Mouse (Mus musculus) Patski (cell line): ENCODE data around the gene Gnl2. TPM values are rescaled to one million over a fixed set of nuclear protein-coding genes. Genes with fewer than 3 reads are reported as not detected.

Experiments
- ATAC-seq: fragments of 100-300 bp; one replicate; pipeline ENCODE4 v1.8.0; 2021
- CTCF ChIA-PET: fragments of 350-600 bp; sonication (Branson Sonifier 250); formaldehyde crosslinking; loops from one replicate; lab custom pipeline; 2022; ENCODE audit warnings: inconsistent platforms; lab: Charles Lee
- POLR2A ChIA-PET: fragments of 350-600 bp; sonication (Branson Sonifier 250); formaldehyde crosslinking; loops from one replicate; lab custom pipeline; 2022; ENCODE audit warnings: antibody characterized with exemption, inconsistent platforms; lab: Charles Lee
- DNase-seq: peaks from one replicate; pipeline ENCODE4 v3.0.0-alpha.2; 2011; ENCODE audit warnings: low read depth, low spot score
- H3K27me3 ChIP-seq: fragments of 371-371 bp; one replicate; pipeline ENCODE4 v1.5.1; 2021
- CTCF ChIP-seq: fragments of 100-300 bp; IDR thresholded peaks from one replicate; pipeline ENCODE4 v1.5.1; 2021
- in situ Hi-C: fragments of 300-500 bp; cut with MboI; formaldehyde crosslinking; loops from 3 replicates; pipeline ENCODE4 v1.11.1; 2018; ENCODE audit warnings: low pct_unique_long_range_greater_than_20kb, mixed read lengths
- polyA plus RNA-seq: library from polyadenylated mRNA; unstranded; gene quantifications from one replicate; pipeline ENCODE4 v1.2.3, GENCODE M21; 2021

Gnl2 gene
- polyA plus RNA-seq, 1 experiment from 2014 or later, result 41.6 TPM

- peaks cover 31% of the 10 kb centered on the region for H3K27me3 ChIP-seq
- DNase-seq, result no peak
- POLR2A ChIA-PET, result no interaction called here
- TF ChIP-seq CTCF, result no peak
- ATAC-seq, result no peak
- CTCF ChIA-PET, result no interaction called here
- in situ Hi-C loops, result no loop called here
These were observed 13.4 kb upstream of the Gnl2 start for GRCm38 (mm10) chr4:125002978-125003377.

DNA sequence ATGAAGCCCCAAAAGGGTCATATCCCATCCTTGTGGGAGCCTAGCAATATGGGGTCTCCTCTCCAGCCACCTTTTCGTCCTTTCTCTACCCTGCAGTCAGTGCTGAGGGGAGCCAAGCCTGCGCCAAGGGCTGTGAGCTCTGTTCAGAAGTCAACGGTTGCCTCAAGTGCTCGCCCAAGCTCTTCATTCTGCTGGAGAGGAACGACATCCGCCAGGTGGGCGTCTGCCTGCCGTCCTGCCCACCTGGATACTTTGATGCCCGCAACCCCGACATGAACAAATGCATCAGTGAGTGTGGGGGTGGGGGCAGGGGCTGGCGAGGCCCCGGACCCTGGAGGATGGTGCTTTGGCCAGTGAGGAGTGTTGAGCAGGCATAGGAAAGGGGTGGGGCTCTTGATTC, 11.5 kb upstream of the Gnl2 start:
- POLR2A ChIA-PET, result no interaction called here
- peaks cover 36% of the 10 kb centered on the region for H3K27me3 ChIP-seq
- DNase-seq (no peak), ATAC-seq (no peak)
- in situ Hi-C loops, result no loop called here
- no peak for TF ChIP-seq CTCF
- CTCF ChIA-PET, result no interaction called here

GRCm38 (mm10) chr4:125007460-125007859, 8.9 kb upstream of the Gnl2 start:
- ChIA-PET CTCF (no interaction called here), POLR2A (no interaction called here)
- in situ Hi-C loops, result no loop called here
- DNase-seq (no peak), ATAC-seq (no peak)
- H3K27me3 ChIP-seq, result peaks cover 36% of the 10 kb centered on the region
- no peak for TF ChIP-seq CTCF

GRCm38 (mm10) chr4:125008220-125008619, 8.2 kb upstream of the Gnl2 start:
- no peak for TF ChIP-seq CTCF
- in situ Hi-C loops, result no loop called here
- ATAC-seq (no peak), DNase-seq (no peak)
- ChIA-PET CTCF (no interaction called here), POLR2A (no interaction called here)
- H3K27me3 ChIP-seq, result peaks cover 36% of the 10 kb centered on the region

DNA sequence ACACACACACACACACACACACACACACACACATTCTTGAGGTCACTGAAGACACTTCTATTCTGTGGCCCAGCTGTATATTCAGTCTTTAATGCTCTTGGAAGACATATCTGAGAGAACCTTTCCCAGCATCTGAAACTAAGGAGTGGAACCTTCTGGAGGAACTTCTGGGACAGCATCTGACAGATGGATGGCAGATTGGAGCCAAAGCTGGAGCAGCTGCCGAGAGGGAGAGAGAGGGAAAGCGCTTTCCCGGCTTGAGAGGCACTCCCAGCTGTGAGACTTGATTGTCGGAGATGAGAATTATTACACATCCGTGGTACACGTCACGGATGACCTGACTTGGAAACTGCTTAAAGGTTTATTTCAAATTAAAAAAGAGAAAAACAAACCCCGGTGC, 7.7 kb upstream of the Gnl2 start:
- peaks cover 36% of the 10 kb centered on the region for H3K27me3 ChIP-seq
- ATAC-seq (no peak), DNase-seq (no peak)
- CTCF ChIA-PET, result no interaction called here
- in situ Hi-C loops, result no loop called here
- no peak for TF ChIP-seq CTCF
- POLR2A ChIA-PET, result no interaction called here

DNA sequence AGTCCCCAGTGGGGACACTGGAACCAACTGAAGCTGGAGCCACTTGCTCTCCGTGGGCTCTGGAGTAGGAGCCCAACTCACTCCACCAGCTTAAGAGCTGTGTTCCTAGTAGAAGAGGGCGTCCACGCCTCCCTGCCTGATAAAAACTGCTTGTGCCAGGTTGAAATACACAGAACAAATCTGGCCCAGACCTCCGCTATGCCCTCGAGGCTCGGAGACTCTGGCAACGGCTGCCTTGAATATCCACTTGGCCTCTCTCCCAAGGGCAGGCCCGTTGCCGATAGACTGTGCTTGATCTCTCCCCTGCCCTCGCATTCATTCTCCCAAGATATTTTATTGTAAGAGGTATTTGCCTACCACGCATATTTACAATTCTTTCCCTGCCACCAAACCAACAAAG, 1.0 kb downstream of the Gnl2 start:
- H3K27me3 ChIP-seq, result no peaks in the 10 kb centered on the region
- in situ Hi-C loops, result no loop called here
- DNase-seq (no peak), ATAC-seq (no peak)
- POLR2A ChIA-PET, result no interaction called here
- TF ChIP-seq CTCF, result no peak
- CTCF ChIA-PET, result no interaction called here

GRCm38 (mm10) chr4:125020780-125021538, 4.6 kb downstream of the Gnl2 start:
- no peak for TF ChIP-seq CTCF
- ATAC-seq, result no peak
- H3K27me3 ChIP-seq, result peaks cover 8% of the 10 kb centered on the region
- ChIA-PET POLR2A (no interaction called here), CTCF (no interaction called here)
- DNase-seq, result no peak
- in situ Hi-C loops, result no loop called here

DNA sequence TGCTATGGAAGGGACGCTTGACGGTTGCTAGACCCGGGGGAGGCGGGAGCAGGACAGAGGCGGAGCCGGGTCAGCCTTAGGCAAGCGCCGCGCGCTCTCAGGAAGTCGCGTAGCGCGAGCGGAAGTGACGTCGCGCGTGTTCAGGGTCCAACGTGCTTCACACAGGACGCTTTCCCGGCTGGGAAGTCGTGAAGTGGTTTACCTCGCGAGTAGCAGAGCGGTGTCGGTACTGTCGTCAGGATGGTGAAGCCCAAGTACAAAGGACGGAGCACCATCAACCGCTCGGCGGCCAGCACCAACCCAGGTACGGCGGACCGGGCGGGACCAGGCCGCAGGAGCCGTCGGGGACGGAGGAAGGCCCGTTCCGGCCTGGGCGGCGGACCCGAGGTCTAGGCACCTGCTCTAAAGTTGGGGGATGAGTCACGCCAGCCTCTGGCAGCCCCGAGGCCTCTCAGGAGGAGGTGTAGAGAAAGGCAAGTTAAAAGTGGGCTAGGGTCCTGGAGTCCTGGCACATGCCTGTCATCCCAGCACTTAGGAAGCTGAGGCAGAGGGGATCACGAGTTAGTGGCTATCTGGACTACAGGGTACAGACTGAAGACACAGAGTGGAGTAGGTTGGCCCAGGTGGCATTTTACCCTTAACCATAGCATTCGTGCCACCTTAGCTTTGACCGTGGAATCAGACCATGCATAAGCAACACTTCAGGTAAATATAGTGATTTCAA, 13.7 kb downstream of the Gnl2 start:
- POLR2A ChIA-PET, result no interaction called here
- in situ Hi-C loops, result no loop called here
- CTCF ChIA-PET, result no interaction called here
- no peak for TF ChIP-seq CTCF
- DNase-seq (peak; percentile 44), ATAC-seq (peak; percentile 94)
- H3K27me3 ChIP-seq, result peaks cover 6% of the 10 kb centered on the region

DNA sequence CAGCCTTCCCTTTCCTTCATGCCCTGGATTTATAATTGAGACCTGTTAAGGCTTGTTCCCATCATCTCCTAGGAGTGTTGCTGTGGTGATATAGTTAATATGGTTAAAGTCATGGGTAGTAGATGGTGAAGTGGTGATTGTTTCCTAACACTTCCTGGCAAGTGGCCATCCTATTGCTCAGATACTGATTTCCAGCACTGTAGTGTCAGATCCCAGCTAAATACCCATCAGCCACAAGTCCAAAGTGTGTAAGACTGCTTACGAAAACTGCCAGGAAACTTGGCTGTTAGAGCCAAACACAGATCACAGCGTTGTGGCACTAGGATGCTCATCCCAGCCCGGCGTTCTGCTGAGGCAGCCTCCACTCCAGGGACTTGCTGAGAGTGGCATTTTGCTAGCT, 18.0 kb downstream of the Gnl2 start:
- CTCF ChIA-PET, result no interaction called here
- ATAC-seq, result no peak
- no peak for TF ChIP-seq CTCF
- POLR2A ChIA-PET, result no interaction called here
- in situ Hi-C loops, result no loop called here
- H3K27me3 ChIP-seq, result no peaks in the 10 kb centered on the region
- no peak for DNase-seq

- ATAC-seq (no peak), DNase-seq (no peak)
- ChIA-PET CTCF (interaction anchor here (1.2 kb wide), 1 partner anchor 102 kb away, joined by 3 read pairs; no protein-coding TSS in a partner anchor), POLR2A (no interaction called here)
- in situ Hi-C loops, result no loop called here
- no peaks in the 10 kb centered on the region for H3K27me3 ChIP-seq
- no peak for TF ChIP-seq CTCF
These were observed 28.1 kb downstream of the Gnl2 start for GRCm38 (mm10) chr4:125044454-125044853.

- POLR2A ChIA-PET, result no interaction called here
- CTCF ChIA-PET, result interaction anchor here (2.1 kb wide), 1 partner anchor 108 kb away, joined by 6 read pairs; no protein-coding TSS in a partner anchor
- TF ChIP-seq CTCF, result no peak
These were observed 39.0 kb downstream of the Gnl2 start for GRCm38 (mm10) chr4:125055385-125055784.

More at GRCm38 (mm10) chr4:125055385-125055784, 39.0 kb downstream of the Gnl2 start:
- ATAC-seq, result no peak
- in situ Hi-C loops, result loop anchor here (5.0 kb wide), 1 partner anchor 113 kb away; no protein-coding TSS in a partner anchor
- H3K27me3 ChIP-seq, result no peaks in the 10 kb centered on the region
- no peak for DNase-seq
